Mouse (Mus musculus) adrenal gland, postnatal 4 days (tissue): Measurements from ENCODE around the gene Cyp2d10. TPM values are rescaled to one million over a fixed set of nuclear protein-coding genes. Genes with fewer than 3 reads are reported as not detected.

Source experiments
- DNase-seq, 2 experiments: peaks; one replicate each; pipeline ENCODE4 v3.0.0; 2021 to 2022; ENCODE audit warnings: low spot score in 2 of 2, mixed read lengths in 2 of 2
- microRNA-seq: library from miRNA; unstranded; fragments of <30 nt; microRNA quantifications from one replicate; pipeline ENCODE4 v1.2.0, GENCODE M21; 2021
- total RNA-seq, 2 experiments: library from RNA; stranded (reverse); gene quantifications; 2 replicates each; pipeline ENCODE4 v1.2.3; 2021

Cyp2d10 gene
- total RNA-seq, 2 experiments from 2014 or later, result 1.1 to 24.9 TPM

GRCm38 (mm10) chr15:82362234-82362633 lies 44.8 kb downstream of the Cyp2d10 start:
- DNase-seq, result no peak

DNA sequence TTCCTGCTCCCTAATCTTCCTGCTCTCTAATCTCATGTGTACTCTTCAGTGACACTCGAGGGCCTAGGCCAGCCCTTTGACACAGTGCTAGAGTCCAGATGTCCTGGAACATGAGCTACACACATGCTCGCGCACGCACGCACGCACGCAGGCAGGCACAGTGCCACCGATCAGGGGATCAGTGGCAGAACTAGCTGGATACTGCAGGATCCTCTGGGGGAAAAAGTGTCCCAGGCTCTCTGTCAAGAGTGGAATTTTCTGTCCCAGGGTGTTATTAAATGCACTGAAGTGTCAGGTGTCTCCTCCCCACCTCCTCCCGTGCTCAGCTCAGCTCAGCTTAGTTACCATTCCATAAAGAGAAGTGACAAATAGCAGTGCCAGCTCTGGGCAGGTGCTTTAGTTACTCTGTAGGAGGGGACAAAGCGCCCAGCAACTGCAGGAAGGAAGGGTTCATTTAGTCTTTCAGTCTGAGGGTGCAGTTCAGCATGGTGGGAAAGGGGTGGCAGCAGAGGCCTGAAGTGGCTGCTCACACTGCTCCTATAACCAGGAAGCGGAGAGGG lies 45.5 kb downstream of the Cyp2d10 start:
- peak in 1 of 2 experiments; percentile 3 for DNase-seq

DNA sequence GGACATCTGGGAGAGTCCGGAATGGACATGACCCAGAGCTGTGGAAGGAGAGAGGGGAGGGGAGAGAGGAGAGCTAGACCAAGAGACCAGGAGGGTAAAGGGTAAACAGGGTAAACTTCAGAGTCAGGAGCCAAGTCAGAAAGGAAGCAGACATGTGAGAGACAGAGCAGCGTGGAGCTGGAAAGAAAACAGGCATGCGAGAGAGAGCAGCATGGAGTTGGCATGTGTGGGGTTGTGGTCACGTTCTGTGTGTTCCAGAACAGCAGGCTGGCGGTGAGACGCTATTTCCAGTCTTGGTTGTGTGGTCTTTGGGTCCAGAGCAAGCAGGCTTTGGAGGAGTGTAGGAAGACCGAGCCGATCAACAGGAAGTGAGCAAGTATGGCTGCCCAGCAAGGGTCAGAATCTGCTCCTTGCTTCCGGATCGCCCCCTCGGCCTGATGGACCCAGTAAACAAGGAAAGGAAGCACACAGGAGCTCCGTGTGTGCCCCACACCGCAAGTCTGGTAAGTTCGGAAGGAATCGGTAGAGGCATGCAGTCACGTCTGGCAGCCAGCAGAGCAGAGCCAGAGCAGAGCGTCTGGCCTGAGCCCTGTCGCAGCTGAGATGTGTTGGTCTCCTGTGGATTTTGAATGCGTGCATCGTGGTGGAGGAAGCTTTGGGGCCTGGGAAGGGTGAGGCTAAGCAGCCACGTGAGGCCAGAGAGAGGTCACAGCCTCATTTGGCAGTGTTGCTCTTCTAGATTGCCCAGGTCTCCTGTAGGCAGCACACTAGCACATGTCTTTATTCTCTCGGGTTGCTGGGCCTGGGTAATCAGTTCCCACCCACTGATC lies 48.3 kb downstream of the Cyp2d10 start:
- DNase-seq, result no peak

- DNase-seq, result peak; percentile 89 to 95
Measured at GRCm38 (mm10) chr15:82354126-82354945, 52.7 kb downstream of the Cyp2d10 start, which contains the start of gene Ndufa6. Gene Ndufa6, minus strand, starts transcription at chr15:82354322.

DNA sequence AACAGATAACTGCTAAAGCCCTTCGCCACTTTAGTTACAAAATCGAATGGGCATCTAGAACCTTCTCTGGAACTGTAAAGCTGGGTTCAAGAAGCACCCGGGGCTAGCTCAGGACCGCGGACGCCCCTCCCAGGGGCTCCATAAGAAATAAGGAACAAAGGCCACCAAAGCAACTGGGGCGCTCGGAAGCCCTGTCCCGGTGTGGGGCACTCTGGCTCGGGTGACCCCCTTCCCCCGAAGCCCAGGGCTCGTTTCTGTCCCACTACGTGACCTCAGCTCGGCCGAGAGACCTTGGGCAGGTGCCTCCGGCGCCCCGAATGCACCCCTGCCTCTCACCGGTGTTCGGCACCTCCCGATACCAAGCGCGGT lies 53.3 kb downstream of the Cyp2d10 start:
- DNase-seq, result no peak

GRCm38 (mm10) chr15:82353078-82353744 lies 53.8 kb downstream of the Cyp2d10 start:
- no peak for DNase-seq

Small RNA genes lying within 50 kb of the gene (microRNA-seq; reads per million reads assigned to microRNA genes)
- gene Gm25990 (not detected), gene Gm27331 (not detected), gene Gm27622 (not detected), gene Mir7684 (not detected)

Other genes with a start within 250 kb of the Cyp2d10 start
- gene Shisa8, start 194.4 kb downstream of the Cyp2d10 start, total RNA-seq, result under 1 TPM; 0.70 to 0.79 TPM
- gene Tnfrsf13c, start 182.8 kb downstream of the Cyp2d10 start, total RNA-seq, result 1 to 10 TPM in 1 of 2 experiments, under 1 TPM in 1; 0.65 to 1.5 TPM
- 10 to 100 TPM; 12.8 to 16.8 TPM for gene Cenpm, start 162.4 kb downstream of the Cyp2d10 start, total RNA-seq
- gene 1500009C09Rik, start 154.8 kb downstream of the Cyp2d10 start, total RNA-seq, result under 1 TPM; 0.40 to 0.56 TPM
- 10 to 100 TPM; 13.3 to 17.7 TPM for gene Sept3, start 132.3 kb downstream of the Cyp2d10 start, total RNA-seq
- under 1 TPM; 0.34 to 0.37 TPM for gene Wbp2nl, start 108.2 kb downstream of the Cyp2d10 start, total RNA-seq
- 10 to 100 TPM; 82.6 to 96.8 TPM for gene Naga, start 68.3 kb downstream of the Cyp2d10 start, total RNA-seq
- 1 to 10 TPM; 4.7 to 5.1 TPM for gene Pheta2, start 68.3 kb downstream of the Cyp2d10 start, total RNA-seq
- 100 to 1,000 TPM; 125 to 127 TPM for gene Smdt1, start 68.2 kb downstream of the Cyp2d10 start, total RNA-seq
- 100 to 1,000 TPM; 406 to 421 TPM for gene Ndufa6, start 52.9 kb downstream of the Cyp2d10 start, total RNA-seq
- gene Cyp2d22, start 26.9 kb downstream of the Cyp2d10 start, total RNA-seq, result 10 to 100 TPM; 52.1 to 52.6 TPM
- gene Cyp2d11, start 13.2 kb downstream of the Cyp2d10 start, total RNA-seq, result under 1 TPM in 1 of 2 experiments, not detected in 1; 0.20 TPM
- gene Cyp2d9, start 26.2 kb upstream of the Cyp2d10 start, total RNA-seq, result 1 to 10 TPM in 1 of 2 experiments, under 1 TPM in 1; 0.62 to 8.5 TPM
- 1 to 10 TPM in 1 of 2 experiments, under 1 TPM in 1; 0.28 to 2.5 TPM for gene Cyp2d12, start 147.9 kb upstream of the Cyp2d10 start, total RNA-seq
- gene Cyp2d34, start 213.8 kb upstream of the Cyp2d10 start, total RNA-seq, result not detected